9 mouse cellular contexts compared by ENCODE assay signal in the genomic region with DNA sequence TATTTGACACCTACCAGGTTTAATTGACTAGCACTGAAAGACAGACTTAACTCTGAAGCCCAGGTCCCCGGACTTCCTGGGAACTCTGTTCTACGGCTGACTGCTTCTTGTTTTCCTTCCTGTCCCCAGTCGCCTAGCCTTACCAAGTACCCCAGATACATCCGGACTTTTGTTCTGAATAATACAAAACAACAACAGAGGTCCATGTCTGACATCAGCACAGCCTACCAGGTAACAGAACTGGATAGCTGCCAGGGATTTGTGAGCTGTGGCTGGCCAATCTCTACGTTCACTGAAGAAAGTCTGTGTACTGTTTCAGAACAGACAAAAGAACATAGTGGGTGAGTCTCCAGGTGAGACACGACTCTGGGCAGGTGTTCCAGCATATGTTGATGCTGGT. TPM values are rescaled to one million over a fixed set of nuclear protein-coding genes. Genes with fewer than 3 reads are reported as not detected.
A peak's percentile ranks its signal among the peaks of the same experiment; 100 is the strongest.
DNase-seq lines count a peak whose midpoint lies in the region; ATAC-seq and TF ChIP-seq lines count a peak whose summit lies in the region.
"Had no signal": no experiment of that assay in that cellular context is flagged by ENCODE, and none has a peak within 500 bp of the region (broad histone marks: within the 10 kb centered on the region; RNA-seq: fewer than 3 reads in every experiment).

No protein-coding gene starts in this region.

- no peaks in the 10 kb centered on the region for H3K36me3 ChIP-seq in forebrain, embryonic 10.5 days (replicated peaks)
- H3K36me3 ChIP-seq in forebrain, embryonic 14.5 days (ENCODE audit: control insufficient read depth, insufficient read depth, low read length): no peaks in the 10 kb centered on the region
- H3K36me3 ChIP-seq in midbrain, embryonic 16.5 days (ENCODE audit: control insufficient read depth, insufficient read depth, low read length): no peaks in the 10 kb centered on the region
- no peaks in the 10 kb centered on the region for H3K36me3 ChIP-seq in midbrain, embryonic 11.5 days (ENCODE audit: control insufficient read depth, insufficient read depth, low read length)
- no peaks in the 10 kb centered on the region for H3K36me3 ChIP-seq in stomach, postnatal 0 days (ENCODE audit: control insufficient read depth, insufficient read depth, low read length)
- H3K36me3 ChIP-seq: heart, embryonic 10.5 days had no signal

- peak overlapping the region; percentile 94 for H3K27ac ChIP-seq in forebrain, embryonic 10.5 days
- H3K27ac ChIP-seq in forebrain, embryonic 14.5 days (ENCODE audit: low read depth, low read length): no peak overlapping the region
- peak overlapping the region; percentile 32; the same call in 1 of the 2 replicates for H3K27ac ChIP-seq in midbrain, embryonic 16.5 days (ENCODE audit: low read length)
- no peak overlapping the region for H3K27ac ChIP-seq in midbrain, embryonic 11.5 days (ENCODE audit: low read depth, low read length)
- peak overlapping the region; percentile 70 for H3K27ac ChIP-seq in stomach, postnatal 0 days (replicated peaks)

- H3K4me3 ChIP-seq in forebrain, embryonic 10.5 days: no peak overlapping the region
- H3K4me3 ChIP-seq in forebrain, embryonic 14.5 days (ENCODE audit: low read depth, low read length): no peak overlapping the region
- no peak overlapping the region for H3K4me3 ChIP-seq in midbrain, embryonic 16.5 days (ENCODE audit: low read depth, low read length)
- no peak overlapping the region for H3K4me3 ChIP-seq in midbrain, embryonic 11.5 days (ENCODE audit: low read depth, low read length)
- H3K4me3 ChIP-seq in stomach, postnatal 0 days (ENCODE audit: low read depth, low read length): no peak overlapping the region
- H3K4me3 ChIP-seq: heart, embryonic 10.5 days had no signal

- no peak overlapping the region for H3K4me2 ChIP-seq in forebrain, embryonic 14.5 days (ENCODE audit: low read length)
- no peak overlapping the region for H3K4me2 ChIP-seq in midbrain, embryonic 16.5 days (ENCODE audit: low read length)
- H3K4me2 ChIP-seq in midbrain, embryonic 11.5 days: no peak overlapping the region
- H3K4me2 ChIP-seq in stomach, postnatal 0 days (replicated peaks; ENCODE audit: low read depth): no peak overlapping the region

- TF ChIP-seq EP300 in stomach, postnatal 0 days (optimal IDR thresholded peaks at IDR 0.05): no peak

- WGBS in forebrain, embryonic 10.5 days: 75% methylated on average over 6 of the region's 6 CpGs
- WGBS in forebrain, embryonic 14.5 days: 58% methylated on average over 6 of the region's 6 CpGs
- WGBS in midbrain, embryonic 16.5 days: 63% methylated on average over 6 of the region's 6 CpGs
- 66% methylated on average over 6 of the region's 6 CpGs for WGBS in midbrain, embryonic 11.5 days
- WGBS in stomach, postnatal 0 days: 43% methylated on average over 6 of the region's 6 CpGs

- H3K9ac ChIP-seq in forebrain, embryonic 14.5 days (ENCODE audit: low read length): no peak overlapping the region
- no peak overlapping the region for H3K9ac ChIP-seq in midbrain, embryonic 16.5 days (ENCODE audit: low read depth, low read length)
- H3K9ac ChIP-seq in midbrain, embryonic 11.5 days (ENCODE audit: low read length): no peak overlapping the region
- H3K9ac ChIP-seq in stomach, postnatal 0 days (ENCODE audit: low read length): no peak overlapping the region

- no peak for ATAC-seq in forebrain, embryonic 14.5 days
- ATAC-seq in midbrain, embryonic 16.5 days: no peak
- no peak for ATAC-seq in midbrain, embryonic 11.5 days (ENCODE audit: low FRiP score)
- no peak for ATAC-seq in stomach, postnatal 0 days (ENCODE audit: low FRiP score, low TSS enrichment)

- no peak for DNase-seq in forebrain, embryonic 10.5 days (ENCODE audit: extremely low spot score, low spot score)
- DNase-seq in forebrain, embryonic 14.5 days (ENCODE audit: low spot score): no peak
- DNase-seq in kidney, postnatal 25 days: peak; percentile 45 to 63
- DNase-seq in kidney, adult 11 months: no peak
- no peak for DNase-seq in midbrain, embryonic 11.5 days (ENCODE audit: low spot score, missing footprints)
- DNase-seq in stomach, postnatal 0 days (ENCODE audit: low spot score): no peak
- DNase-seq in adipocyte (ENCODE audit: low spot score): no peak

- no peak for TF ChIP-seq CTCF in stomach, postnatal 0 days (IDR thresholded peaks at IDR 0.05; ENCODE audit: low read depth)

- no peaks in the 10 kb centered on the region for H3K27me3 ChIP-seq in forebrain, embryonic 10.5 days (ENCODE audit: poor library complexity, severe bottlenecking)
- no peaks in the 10 kb centered on the region for H3K27me3 ChIP-seq in forebrain, embryonic 14.5 days (replicated peaks; ENCODE audit: control insufficient read depth, insufficient read depth, low read length)
- H3K27me3 ChIP-seq in midbrain, embryonic 16.5 days (ENCODE audit: control insufficient read depth, insufficient read depth, low read depth, low read length): no peaks in the 10 kb centered on the region
- H3K27me3 ChIP-seq in midbrain, embryonic 11.5 days (ENCODE audit: control insufficient read depth, insufficient read depth, low read length): no peaks in the 10 kb centered on the region
- no peaks in the 10 kb centered on the region for H3K27me3 ChIP-seq in stomach, postnatal 0 days (ENCODE audit: control insufficient read depth, insufficient read depth, low read length)

- H3K4me1 ChIP-seq in forebrain, embryonic 10.5 days: peaks cover 59% of the 10 kb centered on the region
- H3K4me1 ChIP-seq in forebrain, embryonic 14.5 days (ENCODE audit: control insufficient read depth, insufficient read depth, low read length): peaks cover 31% of the 10 kb centered on the region
- H3K4me1 ChIP-seq in midbrain, embryonic 16.5 days (ENCODE audit: control insufficient read depth, insufficient read depth, low read length): peaks cover 24% of the 10 kb centered on the region
- H3K4me1 ChIP-seq in midbrain, embryonic 11.5 days (ENCODE audit: control insufficient read depth, insufficient read depth, low read length): peaks cover 31% of the 10 kb centered on the region
- peaks cover 22% of the 10 kb centered on the region for H3K4me1 ChIP-seq in stomach, postnatal 0 days (replicated peaks; ENCODE audit: control insufficient read depth, insufficient read depth)

- H3K9me3 ChIP-seq in forebrain, embryonic 10.5 days: no peaks in the 10 kb centered on the region
- no peaks in the 10 kb centered on the region for H3K9me3 ChIP-seq in forebrain, embryonic 14.5 days (replicated peaks; ENCODE audit: control insufficient read depth, low read length)
- no peaks in the 10 kb centered on the region for H3K9me3 ChIP-seq in midbrain, embryonic 16.5 days (replicated peaks; ENCODE audit: control insufficient read depth, low read length, poor library complexity, severe bottlenecking)
- no peaks in the 10 kb centered on the region for H3K9me3 ChIP-seq in midbrain, embryonic 11.5 days (ENCODE audit: control insufficient read depth, low read length)
- H3K9me3 ChIP-seq in stomach, postnatal 0 days (ENCODE audit: control insufficient read depth, low read length): no peaks in the 10 kb centered on the region
- H3K9me3 ChIP-seq: heart, embryonic 10.5 days had no signal

RNA-seq across cellular contexts. Expression of gene Btg2, which starts 20.1 kb away (rescaled TPM):
- polyA plus RNA-seq in forebrain, embryonic 10.5 days (2016; fragmentation: Nextera tagmentation; extraction: Ambion mirVana): 64.6 and 68.6 TPM in 2 replicates
- 67.3 and 82.6 TPM in 2 replicates for polyA plus RNA-seq in forebrain, embryonic 14.5 days (2014; fragmentation: Nextera tagmentation; extraction: Ambion mirVana)
- polyA plus RNA-seq in midbrain, embryonic 16.5 days (2015; fragmentation: Nextera tagmentation; extraction: Ambion mirVana): 27.2 and 34.9 TPM in 2 replicates
- 150 and 153 TPM in 2 replicates for polyA plus RNA-seq in midbrain, embryonic 11.5 days (2014; fragmentation: Nextera tagmentation; extraction: Ambion mirVana)
- polyA plus RNA-seq in stomach, postnatal 0 days (2015; fragmentation: Nextera tagmentation; extraction: Ambion mirVana): 85.9 and 96.8 TPM in 2 replicates

RNA-seq across cellular contexts. Expression of gene Fmod, which starts 21.8 kb away (rescaled TPM):
- polyA plus RNA-seq in forebrain, embryonic 10.5 days (2016; fragmentation: Nextera tagmentation; extraction: Ambion mirVana): 1.3 TPM in 2 replicates
- polyA plus RNA-seq in forebrain, embryonic 14.5 days (2014; fragmentation: Nextera tagmentation; extraction: Ambion mirVana): 3.3 and 7.7 TPM in 2 replicates
- 9.8 and 15.2 TPM in 2 replicates for polyA plus RNA-seq in midbrain, embryonic 16.5 days (2015; fragmentation: Nextera tagmentation; extraction: Ambion mirVana)
- 5.7 and 6.8 TPM in 2 replicates for polyA plus RNA-seq in midbrain, embryonic 11.5 days (2014; fragmentation: Nextera tagmentation; extraction: Ambion mirVana)
- 7.9 and 9.0 TPM in 2 replicates for polyA plus RNA-seq in stomach, postnatal 0 days (2015; fragmentation: Nextera tagmentation; extraction: Ambion mirVana)

RNA-seq across cellular contexts. Expression of gene Chit1, which starts 52.2 kb away (rescaled TPM):
- polyA plus RNA-seq in forebrain, embryonic 10.5 days (2016; fragmentation: Nextera tagmentation; extraction: Ambion mirVana): not detected in 2 replicates
- polyA plus RNA-seq in forebrain, embryonic 14.5 days (2014; fragmentation: Nextera tagmentation; extraction: Ambion mirVana): 0.13 TPM in 1 of 2 replicates, not detected in the other
- polyA plus RNA-seq in midbrain, embryonic 16.5 days (2015; fragmentation: Nextera tagmentation; extraction: Ambion mirVana): 0.21 TPM in 1 of 2 replicates, not detected in the other
- polyA plus RNA-seq in midbrain, embryonic 11.5 days (2014; fragmentation: Nextera tagmentation; extraction: Ambion mirVana): not detected in 2 replicates
- polyA plus RNA-seq in stomach, postnatal 0 days (2015; fragmentation: Nextera tagmentation; extraction: Ambion mirVana): 38.5 and 45.1 TPM in 2 replicates

Comparison
In these comparisons a context has a peak if more than half of its experiments do, and no peak if none do; other contexts are left out.
1. DNase-seq: peak in kidney, postnatal 25 days (2 of 2); none in forebrain, embryonic 10.5 days (single experiment), forebrain, embryonic 14.5 days (single experiment), kidney, adult 11 months (single experiment), midbrain, embryonic 11.5 days (single experiment), stomach, postnatal 0 days (single experiment) and adipocyte (single experiment).
2. H3K27ac ChIP-seq: peak in forebrain, embryonic 10.5 days (single experiment), midbrain, embryonic 16.5 days (single experiment) and stomach, postnatal 0 days (single experiment); none in forebrain, embryonic 14.5 days (single experiment) and midbrain, embryonic 11.5 days (single experiment).
3. RNA of gene Chit1, which starts 52.2 kb away (polyA plus RNA-seq): 38.5 to 45.1 TPM in stomach, postnatal 0 days; 0.21 TPM in midbrain, embryonic 16.5 days, 0.13 TPM in forebrain, embryonic 14.5 days, not detected in forebrain, embryonic 10.5 days and not detected in midbrain, embryonic 11.5 days; every median in the first group is over 10 times any median in the second.